Mouse (Mus musculus) layer of hippocampus, adult 11-12 months (tissue): ENCODE measurements around the gene Micu1.

Experiments used
- DNase-seq: peaks from one replicate; pipeline ENCODE4 v3.0.0; 2022; ENCODE audit warnings: low spot score

The Micu1 gene

GRCm38 (mm10) chr10:59721555-59721954 lies 19.3 kb downstream of the Micu1 start:
- no peak for DNase-seq

- DNase-seq, result no peak
Measured at GRCm38 (mm10) chr10:59724634-59725033, 22.4 kb downstream of the Micu1 start.

GRCm38 (mm10) chr10:59727251-59727650 lies 25.0 kb downstream of the Micu1 start:
- DNase-seq, result no peak

- no peak for DNase-seq
Measured at GRCm38 (mm10) chr10:59729261-59729660, 27.0 kb downstream of the Micu1 start.

- DNase-seq, result no peak
Measured at GRCm38 (mm10) chr10:59729842-59730241, 27.6 kb downstream of the Micu1 start.

- no peak for DNase-seq
Measured at GRCm38 (mm10) chr10:59736027-59736598, 33.8 kb downstream of the Micu1 start.

GRCm38 (mm10) chr10:59741448-59741847 lies 39.2 kb downstream of the Micu1 start:
- DNase-seq, result no peak

DNA sequence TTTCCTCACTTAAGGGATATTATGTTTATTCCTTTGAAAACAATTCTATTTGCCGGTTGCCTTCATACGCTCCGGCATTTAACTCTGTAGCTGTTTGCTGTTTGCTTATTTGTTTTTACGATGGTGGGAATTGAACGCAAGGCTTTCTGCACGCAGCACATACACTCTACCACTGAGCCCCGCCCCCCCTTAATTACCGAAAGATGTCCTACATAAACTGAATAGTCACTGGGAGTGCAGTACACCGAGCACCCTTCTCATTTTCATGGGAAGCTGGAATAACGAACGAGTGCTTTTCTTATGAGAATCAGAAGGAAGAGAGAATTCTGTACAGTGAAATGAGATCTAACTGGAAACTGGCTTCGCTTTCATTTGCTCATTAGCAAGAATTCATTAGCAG lies 41.1 kb downstream of the Micu1 start:
- no peak for DNase-seq

- no peak for DNase-seq
Measured at GRCm38 (mm10) chr10:59743969-59744368, 41.7 kb downstream of the Micu1 start.

DNA sequence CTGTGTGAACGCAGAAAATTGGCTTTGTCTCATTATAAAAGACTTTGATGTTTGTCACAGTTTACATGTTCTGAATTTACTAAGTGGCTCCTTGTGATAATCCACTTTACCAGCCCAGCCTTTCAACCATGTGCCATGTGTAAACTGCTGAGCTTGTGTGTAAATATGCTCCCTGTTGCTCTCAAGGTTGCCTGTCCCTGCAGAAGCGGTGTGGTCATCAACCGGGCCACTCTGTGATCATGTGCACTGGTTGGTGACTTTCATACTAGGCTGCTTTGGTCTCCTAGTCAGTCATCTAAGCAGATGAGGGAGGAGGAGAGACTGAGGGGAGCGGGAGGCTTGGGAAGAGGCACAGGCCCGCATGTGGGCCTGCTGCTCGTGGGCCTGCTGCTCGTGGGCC lies 45.1 kb downstream of the Micu1 start:
- no peak for DNase-seq

GRCm38 (mm10) chr10:59748699-59749200 lies 46.5 kb downstream of the Micu1 start:
- no peak for DNase-seq

GRCm38 (mm10) chr10:59753538-59754069 lies 51.3 kb downstream of the Micu1 start:
- no peak for DNase-seq

- DNase-seq, result no peak
Measured at GRCm38 (mm10) chr10:59754104-59754503, 51.8 kb downstream of the Micu1 start.

GRCm38 (mm10) chr10:59754901-59755300 lies 52.6 kb downstream of the Micu1 start:
- DNase-seq, result no peak

GRCm38 (mm10) chr10:59755681-59756080 lies 53.4 kb downstream of the Micu1 start:
- no peak for DNase-seq

DNA sequence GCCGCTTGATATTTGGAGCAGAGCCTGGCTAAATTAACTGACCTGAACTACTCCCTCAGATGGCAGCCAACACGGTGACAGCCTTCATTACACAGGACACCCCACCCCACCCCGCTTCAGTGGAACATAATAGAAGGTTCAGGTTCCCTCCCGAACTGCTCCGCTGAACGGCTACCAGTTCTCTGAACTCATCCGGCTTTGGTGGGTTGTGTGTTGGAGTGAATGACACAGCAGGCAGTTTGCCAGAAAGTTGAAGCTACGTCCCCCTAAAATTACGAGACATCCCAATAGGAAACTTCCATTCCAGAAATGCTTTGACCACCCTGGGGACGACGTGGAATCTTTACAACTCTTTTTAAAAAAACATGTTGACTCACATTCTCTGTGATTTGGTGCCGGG lies 53.8 kb downstream of the Micu1 start:
- DNase-seq, result no peak

DNA sequence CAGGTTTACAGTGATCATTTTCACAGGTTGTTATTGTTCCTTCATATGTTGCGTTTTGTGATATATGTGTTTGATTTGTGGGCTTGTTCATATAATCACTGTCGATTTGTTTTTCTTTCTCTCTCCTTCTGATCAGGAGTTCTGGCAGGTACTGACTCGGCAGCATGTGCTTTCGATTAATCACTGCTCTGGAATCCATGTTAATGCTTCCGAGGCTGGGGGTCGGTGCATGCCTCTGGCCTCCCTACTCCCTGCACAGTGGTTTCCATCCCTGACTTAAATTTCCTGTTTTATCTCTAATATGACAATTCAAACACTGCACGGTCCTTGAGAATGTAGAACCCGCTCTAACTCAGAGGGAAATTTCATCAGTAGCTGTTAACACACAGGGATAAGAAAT lies 54.3 kb downstream of the Micu1 start:
- DNase-seq, result no peak

GRCm38 (mm10) chr10:59764781-59765180 lies 62.5 kb downstream of the Micu1 start:
- DNase-seq, result no peak

DNA sequence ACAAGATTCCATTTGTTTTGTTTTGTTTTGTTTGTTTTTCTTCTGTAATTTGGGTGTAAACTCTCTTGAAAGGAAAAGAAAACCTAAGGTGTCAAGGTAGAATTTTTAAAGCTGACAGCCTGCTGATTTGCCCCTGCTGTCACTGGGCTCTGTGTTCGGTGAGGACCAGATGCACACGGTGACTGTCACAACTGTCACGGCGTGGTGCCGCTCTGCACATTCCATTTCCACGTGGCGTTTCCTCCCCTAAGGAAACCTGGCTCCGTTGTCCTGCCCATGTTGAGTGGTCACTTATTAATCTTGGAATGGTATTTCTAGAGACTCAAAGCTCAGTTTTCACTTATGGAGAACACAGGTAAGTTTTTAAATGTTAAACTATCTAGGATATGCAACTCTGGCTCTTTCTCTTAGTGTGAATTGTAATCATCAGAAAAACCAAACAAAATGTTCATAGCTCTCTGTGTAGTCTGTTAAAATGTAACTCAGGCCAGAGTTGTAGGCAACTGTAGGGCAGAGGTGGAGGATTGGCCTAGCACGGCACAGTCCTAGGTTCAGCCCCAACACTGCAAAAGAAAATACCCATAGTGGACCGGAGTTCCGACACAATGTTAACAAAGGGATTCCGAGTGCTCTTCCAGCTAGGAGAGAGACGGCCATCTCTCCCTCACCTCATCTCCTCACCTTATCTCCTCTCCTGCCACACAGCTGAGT lies 66.2 kb downstream of the Micu1 start:
- no peak for DNase-seq

DNA sequence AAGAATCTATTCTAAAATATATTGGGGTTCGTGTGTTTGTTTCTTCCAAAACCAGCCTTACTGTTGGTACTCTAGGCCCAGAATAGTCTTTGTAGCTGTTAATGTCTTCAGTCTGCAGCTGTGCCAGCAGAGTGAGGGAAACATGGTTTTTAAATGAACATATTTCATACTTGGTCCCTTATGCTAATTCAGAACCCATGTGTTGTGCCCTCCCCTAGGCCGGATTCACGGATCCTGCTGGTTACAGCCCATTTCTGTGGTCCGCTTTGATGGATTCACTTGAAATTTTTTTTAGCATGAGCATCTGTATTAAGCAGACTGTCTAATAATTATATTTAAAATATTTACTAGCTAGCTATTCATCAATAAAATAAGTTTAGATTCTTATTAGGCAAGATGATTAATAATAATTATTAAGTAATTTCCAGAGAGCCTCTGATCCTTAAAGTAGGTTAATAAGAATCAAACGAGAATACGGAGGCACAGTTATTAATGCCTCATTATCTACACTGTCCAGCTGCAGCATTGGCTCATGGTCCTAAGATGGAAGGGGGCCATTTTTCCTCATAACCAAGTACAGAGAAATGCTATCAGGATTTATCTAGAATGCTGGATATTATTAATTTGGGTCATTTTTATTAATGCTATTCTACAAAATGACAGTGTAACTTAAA lies 69.2 kb downstream of the Micu1 start:
- DNase-seq, result no peak

GRCm38 (mm10) chr10:59772049-59772397 lies 69.7 kb downstream of the Micu1 start:
- DNase-seq, result no peak

DNA sequence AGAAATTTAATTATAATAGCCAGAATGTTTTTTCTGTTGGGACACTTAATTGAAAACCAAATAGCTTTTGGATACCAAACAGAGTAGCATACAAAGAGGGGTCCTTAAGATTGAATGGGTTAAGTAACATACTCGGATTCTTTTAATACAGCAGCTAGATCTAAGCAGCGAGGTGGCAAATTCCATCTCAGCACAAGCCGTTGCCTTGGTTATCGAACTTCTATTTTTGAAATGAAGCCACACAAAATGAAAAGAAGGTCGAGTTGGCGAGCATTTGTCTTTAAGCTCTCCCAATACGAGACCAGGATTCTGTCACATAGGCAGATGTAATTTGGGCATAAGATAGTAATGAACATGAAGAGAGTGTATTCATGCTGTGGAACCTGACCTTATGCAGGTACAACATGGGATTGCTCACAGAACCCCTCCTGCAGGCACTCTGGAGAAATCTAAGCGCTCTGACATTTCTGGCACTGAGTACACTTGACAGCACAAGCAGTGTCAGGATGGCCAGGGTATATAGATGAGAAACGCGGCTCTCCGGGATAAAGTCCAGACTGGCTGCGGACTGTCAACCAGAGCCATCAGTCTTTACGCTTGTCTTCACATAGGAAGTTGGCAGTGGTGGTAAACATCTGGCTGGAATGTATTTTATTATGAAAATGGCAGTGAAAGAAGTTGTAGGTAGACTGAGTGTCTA lies 71.3 kb downstream of the Micu1 start:
- DNase-seq, result peak; percentile 13
